Mouse (Mus musculus): ENCODE data around the gene Slc25a30. TPM values are rescaled to one million over a fixed set of nuclear protein-coding genes. Genes with fewer than 3 reads are reported as not detected.
"Not testable (repeated sequence)": the region's sequence is repeated elsewhere in the genome, so short reads cannot be mapped to it uniquely, and the experiment has no call there.

Gene Slc25a30
- polyA plus RNA-seq (2015; fragmentation: Nextera tagmentation; extraction: Ambion mirVana): 1.5 and 1.8 TPM in 2 replicates

- H3K27ac ChIP-seq (replicated peaks): peak within 1 kb of the TSS; percentile 93
- H3K27me3 ChIP-seq: no peaks in the 10 kb centered on the region; the same call in 1 of the 2 replicates
- H3K4me3 ChIP-seq (replicated peaks): peak within 1 kb of the TSS; percentile 83
- ATAC-seq (ENCODE audit: insufficient read depth): peak; percentile 96
- H3K36me3 ChIP-seq (replicated peaks): no peaks in the 10 kb centered on the region; the same call in 1 of the 2 replicates
- peaks cover 26% of the 10 kb centered on the region for H3K4me1 ChIP-seq (replicated peaks)
- H3K4me2 ChIP-seq: peak within 1 kb of the TSS; percentile 99
- WGBS (ENCODE audit: insufficient replicate concordance): 4% methylated on average over 51 of the region's 51 CpGs
- H3K9me3 ChIP-seq (replicated peaks): no peaks in the 10 kb centered on the region
- H3K9ac ChIP-seq: peak within 1 kb of the TSS; percentile 84
Measured at GRCm38 (mm10) chr14:75786868-75787793, at the start of gene Slc25a30. Gene Slc25a30 (minus strand): TSS chr14:75787037.

- Histone ChIP-seq H3K9ac (peak overlapping the region; percentile 19; the same call in 1 of the 2 replicates), H3K9me3 (replicated peaks) (no peaks in the 10 kb centered on the region), H3K36me3 (replicated peaks) (no peaks in the 10 kb centered on the region), H3K4me3 (replicated peaks) (peak overlapping the region; percentile 31; the same call in 1 of the 2 replicates), H3K4me2 (peak overlapping the region; percentile 73), H3K27me3 (no peaks in the 10 kb centered on the region), H3K27ac (replicated peaks) (peak overlapping the region; percentile 95), H3K4me1 (replicated peaks) (peaks cover 76% of the 10 kb centered on the region)
- ATAC-seq (ENCODE audit: insufficient read depth): no peak
- 64% methylated on average over 3 of the region's 3 CpGs for WGBS (ENCODE audit: insufficient replicate concordance)
Measured at GRCm38 (mm10) chr14:75836579-75836978, 49.7 kb upstream of the Slc25a30 start.

GRCm38 (mm10) chr14:75834739-75835381, 48.0 kb upstream of the Slc25a30 start:
- peak; percentile 55 for ATAC-seq (ENCODE audit: insufficient read depth)
- Histone ChIP-seq H3K4me3 (replicated peaks) (peak overlapping the region; percentile 66), H3K4me2 (peak overlapping the region; percentile 99), H3K9me3 (replicated peaks) (no peaks in the 10 kb centered on the region), H3K27ac (replicated peaks) (peak overlapping the region; percentile 94), H3K9ac (peak overlapping the region; percentile 88), H3K27me3 (no peaks in the 10 kb centered on the region), H3K36me3 (replicated peaks) (no peaks in the 10 kb centered on the region), H3K4me1 (replicated peaks) (peaks cover 76% of the 10 kb centered on the region)
- under 1% methylated on average over 16 of the region's 16 CpGs for WGBS (ENCODE audit: insufficient replicate concordance)

- under 1% methylated on average over 10 of the region's 10 CpGs for WGBS (ENCODE audit: insufficient replicate concordance)
- Histone ChIP-seq H3K9ac (peak overlapping the region; percentile 88), H3K27ac (replicated peaks) (peak overlapping the region; percentile 94), H3K36me3 (replicated peaks) (no peaks in the 10 kb centered on the region), H3K4me1 (replicated peaks) (peaks cover 81% of the 10 kb centered on the region), H3K4me2 (peak overlapping the region; percentile 99), H3K9me3 (replicated peaks) (no peaks in the 10 kb centered on the region), H3K27me3 (peaks cover under 1% of the 10 kb centered on the region; the same call in 1 of the 2 replicates), H3K4me3 (replicated peaks) (peak overlapping the region; percentile 66)
- peak; percentile 75 for ATAC-seq (ENCODE audit: insufficient read depth)
Measured at GRCm38 (mm10) chr14:75834251-75834738, 47.5 kb upstream of the Slc25a30 start.

DNA sequence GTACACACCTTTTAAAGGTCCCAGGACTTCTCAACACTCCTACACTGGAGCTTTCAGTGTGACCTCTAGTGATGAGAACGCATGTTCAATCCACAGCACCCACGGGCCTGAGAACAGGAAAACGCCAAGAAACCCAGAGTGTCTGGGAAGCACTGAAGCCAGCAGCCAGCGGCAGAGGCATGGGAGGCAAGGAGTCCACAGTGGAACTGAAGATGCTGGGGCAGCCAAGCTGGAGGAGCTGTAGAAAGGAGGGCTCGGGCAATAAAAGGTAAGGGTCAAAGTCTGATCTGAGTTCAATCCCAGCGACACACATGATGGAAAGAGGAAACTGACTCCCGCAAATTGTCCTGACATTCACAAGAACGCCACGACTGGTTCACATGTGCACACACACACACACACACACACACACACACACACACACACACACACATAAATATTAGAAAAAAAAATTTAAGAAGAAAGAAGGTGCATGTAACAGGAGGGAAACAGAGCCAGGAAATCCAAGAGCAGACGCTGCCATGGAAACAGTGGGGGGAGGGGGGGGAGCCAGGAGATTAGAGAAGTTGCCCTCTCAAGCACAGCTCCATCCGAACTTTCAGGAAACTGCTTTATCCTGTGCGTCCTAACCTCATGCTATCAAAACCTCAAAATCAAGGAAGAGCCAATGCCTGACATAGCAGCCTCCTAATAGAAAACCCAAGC, 46.9 kb upstream of the Slc25a30 start:
- H3K9me3 ChIP-seq (replicated peaks): no peaks in the 10 kb centered on the region
- H3K27me3 ChIP-seq: peaks cover 6% of the 10 kb centered on the region; the same call in 1 of the 2 replicates
- 5% methylated on average over 12 of the region's 12 CpGs for WGBS (ENCODE audit: insufficient replicate concordance)
- H3K27ac ChIP-seq (replicated peaks): peak overlapping the region; percentile 94
- H3K4me3 ChIP-seq (replicated peaks): peak overlapping the region; percentile 66
- H3K4me2 ChIP-seq: peak overlapping the region; percentile 99
- peak overlapping the region; percentile 88 for H3K9ac ChIP-seq
- H3K36me3 ChIP-seq (replicated peaks): no peaks in the 10 kb centered on the region
- no peak for ATAC-seq (ENCODE audit: insufficient read depth)
- H3K4me1 ChIP-seq (replicated peaks): peaks cover 81% of the 10 kb centered on the region

DNA sequence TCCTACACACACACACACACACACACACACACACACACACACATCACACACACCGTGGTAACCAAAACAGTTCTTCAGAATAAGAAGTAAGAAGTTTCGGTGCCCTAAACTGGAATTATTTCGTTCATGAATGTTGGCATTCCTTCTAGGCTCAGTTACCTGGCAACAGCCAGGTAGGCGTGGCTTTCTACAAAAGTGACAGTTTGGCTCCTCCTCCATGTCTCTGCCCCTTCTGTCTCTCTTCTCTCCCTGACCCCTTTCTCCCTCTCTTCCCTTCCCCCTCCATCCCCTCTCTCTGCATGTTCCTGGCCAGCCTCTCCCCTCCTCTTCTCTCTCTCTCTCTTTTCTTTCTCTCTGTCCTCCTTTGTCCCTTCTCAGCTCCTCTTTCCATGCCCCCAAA, 46.1 kb upstream of the Slc25a30 start:
- no peak for ATAC-seq (ENCODE audit: insufficient read depth)
- H3K9ac ChIP-seq: peak overlapping the region; percentile 88
- 53% methylated on average over 4 of the region's 4 CpGs for WGBS (ENCODE audit: insufficient replicate concordance)
- H3K36me3 ChIP-seq (replicated peaks): no peaks in the 10 kb centered on the region
- H3K27ac ChIP-seq (replicated peaks): peak overlapping the region; percentile 94
- no peaks in the 10 kb centered on the region for H3K9me3 ChIP-seq (replicated peaks)
- H3K4me2 ChIP-seq: peak overlapping the region; percentile 99
- H3K4me3 ChIP-seq (replicated peaks): peak overlapping the region; percentile 66
- peaks cover 82% of the 10 kb centered on the region for H3K4me1 ChIP-seq (replicated peaks)
- H3K27me3 ChIP-seq: peaks cover 13% of the 10 kb centered on the region

DNA sequence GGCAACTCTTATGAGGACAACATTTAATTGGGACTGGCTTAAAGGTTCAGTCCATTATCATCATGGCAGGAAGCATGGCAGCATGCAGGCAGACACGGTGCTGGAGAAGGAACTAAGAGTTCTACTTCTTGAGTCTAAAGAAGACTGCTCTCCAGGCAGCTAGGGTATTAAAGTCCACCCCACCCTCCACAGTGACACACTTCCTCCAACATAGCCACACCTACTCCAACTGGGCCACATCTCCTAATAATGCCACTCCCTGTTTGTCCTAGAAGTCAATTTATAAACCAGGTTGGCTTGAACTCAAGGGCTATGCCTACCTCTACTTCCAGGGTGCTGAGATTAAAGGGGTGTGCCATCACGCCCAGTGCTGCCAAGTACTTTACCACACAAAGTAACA, 45.2 kb upstream of the Slc25a30 start:
- WGBS (ENCODE audit: insufficient replicate concordance): 45% methylated on average over 2 of the region's 2 CpGs
- peaks cover 76% of the 10 kb centered on the region for H3K4me1 ChIP-seq (replicated peaks)
- peak overlapping the region; percentile 26; the same call in 1 of the 2 replicates for H3K4me2 ChIP-seq
- no peak overlapping the region for H3K9ac ChIP-seq
- peak overlapping the region; percentile 64 for H3K27ac ChIP-seq (replicated peaks)
- H3K4me3 ChIP-seq (replicated peaks): no peak overlapping the region
- H3K9me3 ChIP-seq (replicated peaks): no peaks in the 10 kb centered on the region
- H3K27me3 ChIP-seq: peaks cover 22% of the 10 kb centered on the region
- no peaks in the 10 kb centered on the region for H3K36me3 ChIP-seq (replicated peaks)
- no peak for ATAC-seq (ENCODE audit: insufficient read depth)

DNA sequence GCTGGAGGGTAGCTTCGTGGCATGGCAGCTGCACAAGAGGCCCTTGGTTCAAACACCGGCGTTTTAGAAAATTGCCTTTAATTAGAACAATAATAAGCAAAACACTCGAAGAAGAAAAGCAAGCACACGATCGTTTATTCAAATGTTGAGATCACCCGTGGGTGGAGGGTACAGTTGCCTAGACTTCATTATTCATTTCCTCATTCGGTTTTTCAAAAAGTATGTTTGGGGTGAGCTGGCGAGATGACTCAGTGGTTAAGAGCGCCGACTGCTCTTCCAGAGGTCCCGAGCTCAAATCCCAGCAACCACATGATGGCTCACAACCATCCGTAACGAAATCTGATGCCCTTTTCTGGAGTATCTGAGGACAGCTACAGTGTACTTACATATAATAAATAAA, 43.0 kb upstream of the Slc25a30 start:
- Histone ChIP-seq H3K27me3 (peaks cover 27% of the 10 kb centered on the region), H3K4me1 (replicated peaks) (peaks cover 54% of the 10 kb centered on the region), H3K4me2 (peak overlapping the region; percentile 84)
- not testable (repeated sequence) for H3K27ac ChIP-seq (replicated peaks); H3K9me3 ChIP-seq (replicated peaks); ATAC-seq (ENCODE audit: insufficient read depth); H3K9ac ChIP-seq; H3K4me3 ChIP-seq (replicated peaks); H3K36me3 ChIP-seq (replicated peaks)
- WGBS (ENCODE audit: insufficient replicate concordance): 51% methylated on average over 14 of the region's 14 CpGs

DNA sequence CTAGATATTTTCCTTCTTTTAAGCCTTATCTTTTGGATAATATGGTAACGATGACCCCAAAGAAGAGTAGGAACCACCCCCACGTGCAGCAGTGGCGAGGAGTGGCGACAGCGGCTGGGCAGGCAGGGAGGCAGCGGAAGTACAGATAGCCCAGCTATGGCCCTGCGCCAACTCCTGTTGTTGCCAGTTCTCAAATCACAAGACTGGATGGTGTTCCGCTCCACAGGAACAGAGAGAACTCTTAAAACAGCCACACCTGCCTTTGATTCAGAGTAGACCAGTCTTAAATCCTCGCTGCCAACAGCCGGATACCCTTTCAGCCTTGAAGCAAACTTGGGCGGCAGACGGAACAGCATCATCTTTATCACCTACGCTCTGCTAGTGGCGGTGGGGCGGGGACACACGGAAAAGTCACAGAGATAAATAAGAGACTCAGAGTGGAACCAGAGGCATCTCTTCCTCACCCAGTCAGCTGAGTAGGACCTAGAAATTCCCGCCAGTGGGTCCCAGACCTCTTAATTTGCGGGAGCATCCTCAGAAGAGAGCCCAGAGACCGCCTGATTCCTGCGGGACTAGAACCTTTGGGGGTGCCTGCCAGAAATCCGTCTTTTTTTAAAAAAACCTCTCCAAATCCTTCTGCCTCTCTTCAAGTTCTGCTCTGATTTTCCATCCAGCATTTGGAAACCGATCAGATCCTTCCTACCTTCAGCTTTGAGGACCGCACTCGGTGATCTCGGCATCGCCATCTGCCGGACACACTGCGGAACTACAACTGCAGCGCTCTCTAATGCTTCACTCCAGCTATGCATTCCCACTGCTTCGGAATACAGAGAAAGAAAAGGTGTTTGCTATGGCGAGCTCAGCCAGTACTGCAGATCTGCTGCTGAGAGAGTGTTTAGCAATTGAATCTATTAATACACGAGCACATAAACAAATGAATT, 42.3 kb upstream of the Slc25a30 start:
- H3K27ac ChIP-seq (replicated peaks): peak overlapping the region; percentile 87
- ATAC-seq (ENCODE audit: insufficient read depth): peak; percentile 85
- WGBS (ENCODE audit: insufficient replicate concordance): 4% methylated on average over 32 of the region's 32 CpGs

GRCm38 (mm10) chr14:75828221-75828620, 41.4 kb upstream of the Slc25a30 start:
- peak overlapping the region; percentile 84 for H3K4me2 ChIP-seq
- H3K4me1 ChIP-seq (replicated peaks): peaks cover 38% of the 10 kb centered on the region
- no peak overlapping the region for H3K9ac ChIP-seq
- H3K4me3 ChIP-seq (replicated peaks): peak overlapping the region; percentile 53
- no peak overlapping the region for H3K27ac ChIP-seq (replicated peaks)
- peaks cover 27% of the 10 kb centered on the region for H3K27me3 ChIP-seq
- no peak for ATAC-seq (ENCODE audit: insufficient read depth)
- H3K9me3 ChIP-seq (replicated peaks): no peaks in the 10 kb centered on the region
- WGBS (ENCODE audit: insufficient replicate concordance): 48% methylated on average over 11 of the region's 11 CpGs
- no peaks in the 10 kb centered on the region for H3K36me3 ChIP-seq (replicated peaks)

More for the DNA sequence above, 42.3 kb upstream of the Slc25a30 start:
- peak overlapping the region; percentile 53 for H3K4me3 ChIP-seq (replicated peaks)
- H3K9ac ChIP-seq: peak overlapping the region; percentile 44
- H3K4me2 ChIP-seq: peak overlapping the region; percentile 84
- H3K36me3 ChIP-seq (replicated peaks): no peaks in the 10 kb centered on the region
- H3K4me1 ChIP-seq (replicated peaks): peaks cover 47% of the 10 kb centered on the region
- peaks cover 27% of the 10 kb centered on the region for H3K27me3 ChIP-seq
- no peaks in the 10 kb centered on the region for H3K9me3 ChIP-seq (replicated peaks)
